Mouse (Mus musculus) kidney, adult 8-10 months (tissue): ENCODE data around the gene Hoxc10.

ENCODE experiments used
- DNase-seq, 2 experiments: peaks; one replicate each; pipeline ENCODE4 v3.0.0; 2022

The Hoxc10 gene

GRCm38 (mm10) chr15:102945185-102946077, 21.2 kb upstream of the Hoxc10 start:
- DNase-seq, result no peak

GRCm38 (mm10) chr15:102947276-102947675, 19.3 kb upstream of the Hoxc10 start:
- DNase-seq, result no peak

- DNase-seq, result no peak
These were observed 17.8 kb upstream of the Hoxc10 start for GRCm38 (mm10) chr15:102948842-102949241.

- DNase-seq, result no peak
These were observed 16.9 kb upstream of the Hoxc10 start for GRCm38 (mm10) chr15:102949696-102950095.

- DNase-seq, result no peak
These were observed 15.7 kb upstream of the Hoxc10 start for GRCm38 (mm10) chr15:102950877-102951276.

GRCm38 (mm10) chr15:102953561-102953960, 13.0 kb upstream of the Hoxc10 start:
- no peak for DNase-seq

- no peak for DNase-seq
These were observed 12.2 kb upstream of the Hoxc10 start, which contains the start of gene Hoxc11 for GRCm38 (mm10) chr15:102954192-102955006. Hoxc11 (plus strand) TSS chr15:102954427.

- no peak for DNase-seq
These were observed 11.6 kb upstream of the Hoxc10 start for GRCm38 (mm10) chr15:102955007-102955382.

- no peak for DNase-seq
These were observed 10.6 kb upstream of the Hoxc10 start for GRCm38 (mm10) chr15:102955833-102956640.

GRCm38 (mm10) chr15:102956906-102957305, 9.7 kb upstream of the Hoxc10 start:
- DNase-seq, result no peak

GRCm38 (mm10) chr15:102959663-102960191, 6.9 kb upstream of the Hoxc10 start:
- no peak for DNase-seq

- DNase-seq, result no peak
These were observed 4.9 kb upstream of the Hoxc10 start for GRCm38 (mm10) chr15:102961728-102962127.

- DNase-seq, result no peak
These were observed 4.1 kb upstream of the Hoxc10 start for GRCm38 (mm10) chr15:102962492-102962891.

GRCm38 (mm10) chr15:102963259-102963658, 3.3 kb upstream of the Hoxc10 start:
- DNase-seq, result no peak

GRCm38 (mm10) chr15:102963671-102964640, 2.6 kb upstream of the Hoxc10 start:
- peak in 1 of 2 experiments; percentile 69 for DNase-seq

GRCm38 (mm10) chr15:102965003-102965891, 1.3 kb upstream of the Hoxc10 start:
- no peak for DNase-seq

GRCm38 (mm10) chr15:102965892-102966775, 462 bp upstream of the Hoxc10 start:
- peak; percentile 93 for DNase-seq

GRCm38 (mm10) chr15:102967312-102967510, 615 bp downstream of the Hoxc10 start, which contains the start of gene Hoxc5:
Hoxc5 (plus strand) TSS chr15:102967443.
- no peak for DNase-seq
